Mouse (Mus musculus): ENCODE data around the gene Kremen2.
A peak's percentile ranks its signal among the peaks of the same experiment; 100 is the strongest.

Kremen2 gene

GRCm38 (mm10) chr17:23726758-23727142 is 18.9 kb downstream of the Kremen2 start:
- DNase-seq, result peak; percentile 69

GRCm38 (mm10) chr17:23725999-23726757 is 19.5 kb downstream of the Kremen2 start, which contains the start of gene Pkmyt1:
Pkmyt1 (plus strand) TSS chr17:23726336.
- peak; percentile 95 for DNase-seq

GRCm38 (mm10) chr17:23725477-23725876 is 20.2 kb downstream of the Kremen2 start:
- no peak for DNase-seq

GRCm38 (mm10) chr17:23722376-23723125 is 23.1 kb downstream of the Kremen2 start, which contains the start of gene 1520401A03Rik:
1520401A03Rik (minus strand) TSS chr17:23722783.
- DNase-seq, result no peak

GRCm38 (mm10) chr17:23721886-23722285 is 23.7 kb downstream of the Kremen2 start:
- no peak for DNase-seq

- DNase-seq, result no peak
These were observed 26.2 kb downstream of the Kremen2 start for GRCm38 (mm10) chr17:23719455-23719854.

GRCm38 (mm10) chr17:23717003-23717402 is 28.6 kb downstream of the Kremen2 start:
- no peak for DNase-seq

- DNase-seq, result peak; percentile 72
These were observed 39.4 kb downstream of the Kremen2 start for GRCm38 (mm10) chr17:23706212-23706611.

GRCm38 (mm10) chr17:23705525-23706104 is 40.0 kb downstream of the Kremen2 start:
- no peak for DNase-seq

GRCm38 (mm10) chr17:23704741-23705140 is 40.9 kb downstream of the Kremen2 start:
- no peak for DNase-seq

GRCm38 (mm10) chr17:23703301-23703700 is 42.3 kb downstream of the Kremen2 start:
- DNase-seq, result no peak

GRCm38 (mm10) chr17:23700079-23700478 is 45.6 kb downstream of the Kremen2 start:
- peak; percentile 93 for DNase-seq

GRCm38 (mm10) chr17:23699131-23700077 is 46.2 kb downstream of the Kremen2 start:
- peak; percentile 54 for DNase-seq

GRCm38 (mm10) chr17:23695801-23696200 is 49.8 kb downstream of the Kremen2 start:
- DNase-seq, result no peak

- no peak for DNase-seq
These were observed 51.1 kb downstream of the Kremen2 start for GRCm38 (mm10) chr17:23694491-23694890.
